Mouse (Mus musculus) cerebellum, adult 11-12 months (tissue): Measurements from ENCODE around the gene Rdh16f1.
"Not testable (repeated sequence)": the region's sequence is repeated elsewhere in the genome, so short reads cannot be mapped to it uniquely, and the experiment has no call there.

Experiments
- DNase-seq: peaks from one replicate; pipeline ENCODE4 v3.0.0; 2022

Rdh16f1 gene

DNA sequence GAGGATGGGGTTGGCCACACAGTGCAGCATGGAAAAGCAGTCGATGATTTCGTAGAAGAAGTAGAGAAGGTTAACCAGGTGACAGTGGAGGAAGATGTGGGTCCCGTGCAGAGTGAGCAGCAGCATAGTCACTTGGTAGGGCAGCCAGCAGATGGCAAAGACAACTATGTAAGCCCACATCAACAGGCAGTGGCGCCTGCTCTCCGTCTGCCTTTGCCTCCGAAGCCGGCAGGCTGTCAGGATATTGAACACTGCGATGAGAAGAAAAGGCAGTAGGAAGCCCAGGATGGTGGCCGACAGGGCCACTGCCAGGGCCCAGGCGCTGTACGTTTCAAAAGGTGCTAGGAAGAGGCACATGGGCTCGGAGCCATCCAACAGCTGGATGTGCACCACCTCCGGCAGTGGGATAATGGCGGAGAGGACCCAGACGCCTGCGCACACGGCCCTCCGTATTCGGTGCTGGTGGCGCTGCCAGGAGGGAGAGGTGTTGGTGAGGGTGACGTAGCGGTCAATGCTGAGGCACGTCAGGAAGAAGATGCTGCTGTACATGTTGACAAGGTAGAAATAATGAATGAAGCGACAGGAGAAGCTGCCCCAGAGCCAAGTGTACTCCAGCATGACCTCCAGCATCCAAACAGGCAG lies 9.3 kb upstream of the Rdh16f1 start:
- DNase-seq, result no peak

DNA sequence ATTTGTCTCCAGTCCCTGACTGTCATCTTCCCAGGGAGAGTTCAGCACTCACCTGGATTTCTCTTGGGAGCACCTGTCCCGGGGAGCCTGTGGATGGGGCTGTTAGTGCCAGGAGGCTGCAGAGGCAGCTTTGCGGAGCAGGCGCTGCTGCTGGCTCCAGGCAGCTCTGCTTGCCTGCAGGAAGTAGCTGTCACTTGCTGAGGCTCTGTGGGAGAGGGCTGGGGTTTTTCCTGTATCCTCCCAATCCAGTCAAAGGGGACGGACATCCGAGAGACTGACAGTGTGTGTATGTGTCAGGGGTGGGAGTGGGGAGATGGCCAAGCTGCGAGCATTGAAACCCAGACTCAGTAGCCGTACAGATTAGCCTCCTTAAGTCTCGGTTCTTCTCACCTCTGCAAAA lies 8.0 kb upstream of the Rdh16f1 start, which contains the start of gene Gpr182:
Gpr182 (minus strand) TSS at position 185 of the 400 bp plus-strand sequence.
- DNase-seq, result no peak

DNA sequence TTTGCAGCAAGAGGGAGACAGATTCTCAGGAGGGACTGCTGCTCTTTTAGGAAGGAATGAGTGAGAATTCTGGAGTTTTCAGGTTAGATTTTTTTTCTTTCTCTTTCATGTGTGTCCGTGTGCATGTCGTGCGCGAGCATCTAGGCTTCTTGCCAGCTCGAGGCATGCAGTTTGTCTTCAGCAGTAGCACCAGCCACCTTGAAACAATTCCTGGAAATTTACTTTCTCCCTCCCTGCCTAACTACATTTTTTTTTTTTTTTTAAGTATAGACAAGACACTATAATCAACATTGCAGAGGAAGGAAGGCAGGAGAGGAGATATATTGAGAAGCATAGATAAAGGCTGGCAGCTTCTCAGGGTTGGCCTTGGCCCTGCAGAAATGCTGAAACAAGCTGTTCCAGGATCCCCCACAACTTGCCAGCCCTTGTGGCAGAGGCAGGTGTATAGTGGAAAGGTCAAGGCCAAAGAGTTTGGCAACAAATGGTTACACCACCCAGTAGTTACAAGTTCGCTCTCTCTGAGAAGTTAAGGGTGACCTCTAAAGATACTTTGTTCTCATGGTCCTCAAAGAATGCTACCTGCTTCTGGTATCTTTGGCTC lies 4.9 kb upstream of the Rdh16f1 start:
- DNase-seq, result no peak

DNA sequence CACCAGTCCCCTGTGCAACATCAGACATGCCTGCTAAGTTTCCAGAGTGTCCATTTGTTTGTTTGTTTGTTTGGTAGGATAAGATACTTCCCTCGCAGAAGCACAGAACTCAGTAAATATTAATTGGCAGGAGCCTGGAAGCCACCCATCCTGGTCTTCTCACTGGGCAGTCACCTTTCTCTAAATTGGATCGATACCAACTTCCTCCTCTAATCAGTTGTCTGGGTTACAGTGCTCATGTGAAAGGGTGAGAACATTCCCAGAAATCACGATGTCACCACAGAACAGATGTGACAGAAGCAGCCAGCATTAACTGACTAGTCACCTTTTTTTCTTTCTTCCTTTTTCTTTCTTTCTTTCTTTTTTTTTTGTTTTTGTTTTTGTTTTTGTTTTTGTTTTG lies 4.3 kb upstream of the Rdh16f1 start:
- no peak for DNase-seq

DNA sequence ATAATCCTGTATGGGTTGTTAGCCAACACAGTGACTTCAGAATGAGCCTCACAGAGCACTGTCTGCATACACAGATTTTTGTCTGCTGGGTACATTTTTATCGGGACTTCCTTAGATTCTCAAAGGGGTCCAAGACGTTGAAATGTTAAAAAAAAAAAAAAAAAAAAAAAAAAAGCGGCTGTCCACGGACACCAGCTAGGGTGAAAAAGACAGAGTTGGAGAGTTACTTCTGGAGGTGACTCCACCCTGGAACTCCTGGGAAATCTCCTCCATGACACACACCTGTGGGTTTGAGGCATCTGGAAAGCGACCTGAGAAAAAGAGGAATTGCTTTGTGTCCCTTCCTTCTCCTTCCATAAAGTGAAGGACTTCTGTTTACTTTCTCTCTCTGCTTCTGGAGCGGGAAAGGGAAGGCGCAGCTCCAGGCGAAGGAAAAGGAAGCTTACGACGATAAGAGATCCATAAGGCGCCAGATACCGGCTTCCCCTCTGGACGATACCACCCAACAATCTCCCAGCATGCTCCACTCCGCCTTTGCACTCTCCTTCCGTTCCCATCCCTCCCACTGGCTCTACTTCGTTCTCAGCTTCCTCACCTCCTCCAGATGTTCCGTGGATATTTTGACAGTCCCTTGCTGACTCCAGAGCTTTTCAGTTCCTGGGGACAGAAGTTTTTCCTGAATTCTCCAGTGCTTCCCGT lies 3.7 kb upstream of the Rdh16f1 start:
- DNase-seq, result no peak

DNA sequence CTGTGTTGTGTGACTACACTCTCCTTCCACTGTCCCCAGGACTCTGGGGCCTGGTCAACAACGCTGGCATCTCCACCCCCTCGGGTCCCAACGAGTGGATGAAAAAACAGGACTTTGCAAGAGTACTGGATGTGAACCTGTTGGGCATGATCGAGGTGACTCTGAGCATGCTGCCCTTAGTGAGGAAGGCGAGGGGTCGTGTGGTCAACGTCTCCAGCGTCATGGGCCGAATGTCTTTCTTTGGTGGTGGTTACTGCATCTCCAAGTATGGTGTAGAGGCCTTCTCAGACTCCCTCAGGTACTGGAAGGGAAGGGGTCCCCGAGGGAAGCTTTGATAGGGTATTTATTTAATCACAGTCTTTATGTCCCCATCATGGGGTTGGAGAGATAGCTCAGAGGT lies 3.3 kb downstream of the Rdh16f1 start:
- not testable (repeated sequence) for DNase-seq

DNA sequence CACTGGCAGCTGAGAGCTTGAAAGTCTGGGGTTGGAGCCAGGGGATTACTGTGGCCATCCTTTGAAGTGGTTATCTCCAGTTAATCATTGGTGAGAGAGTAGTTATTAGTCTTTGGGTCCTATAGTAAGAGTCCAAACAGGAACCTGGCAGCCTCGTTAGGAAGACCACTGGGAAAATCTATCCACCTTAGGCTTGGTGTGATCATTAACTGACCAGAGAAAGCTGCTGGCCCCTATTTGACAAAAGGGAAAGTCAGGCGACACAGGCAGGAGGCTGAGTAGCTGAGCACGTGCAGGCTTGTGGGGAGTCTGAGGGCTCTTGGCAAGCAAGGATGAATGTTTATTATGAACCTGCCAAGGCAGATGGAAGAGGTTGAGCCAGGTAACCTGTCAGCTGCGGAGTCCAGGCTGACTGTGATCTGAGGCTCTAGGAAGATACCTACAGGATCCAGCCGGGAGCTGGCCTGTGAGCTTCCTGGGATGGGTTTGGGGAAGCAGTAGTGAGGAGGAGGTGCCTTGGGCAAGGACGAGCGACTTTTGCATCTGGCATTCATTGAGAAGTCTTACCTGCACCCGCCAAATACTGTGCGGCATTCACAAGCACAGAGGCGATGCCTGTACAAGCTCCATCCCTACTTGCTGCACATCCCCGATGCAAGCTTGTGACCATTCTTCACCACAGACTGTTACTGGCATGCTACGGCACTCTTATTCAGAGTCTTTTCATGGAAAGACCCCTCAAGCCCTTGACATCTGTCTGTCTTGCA lies 4.5 kb downstream of the Rdh16f1 start:
- DNase-seq, result peak; percentile 40

DNA sequence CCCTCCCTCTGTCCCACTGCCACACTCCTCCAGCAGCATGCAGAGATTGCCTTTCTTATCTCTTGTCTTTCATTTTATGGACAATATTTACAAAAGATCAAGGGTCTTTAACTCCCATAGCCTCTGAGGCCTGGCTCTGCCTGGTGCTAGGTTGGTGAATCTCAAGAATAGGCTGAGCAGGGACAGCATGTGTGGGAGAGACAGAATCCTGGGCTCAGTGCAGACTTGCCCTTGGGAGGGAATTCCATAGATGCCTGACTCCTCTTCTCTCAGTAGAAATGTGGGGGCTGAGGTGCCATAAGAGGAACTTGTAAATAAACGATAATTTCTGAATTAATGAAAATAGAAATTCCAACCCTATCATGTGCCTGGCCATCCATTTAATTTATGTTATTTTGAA lies 7.0 kb downstream of the Rdh16f1 start:
- DNase-seq, result no peak

DNA sequence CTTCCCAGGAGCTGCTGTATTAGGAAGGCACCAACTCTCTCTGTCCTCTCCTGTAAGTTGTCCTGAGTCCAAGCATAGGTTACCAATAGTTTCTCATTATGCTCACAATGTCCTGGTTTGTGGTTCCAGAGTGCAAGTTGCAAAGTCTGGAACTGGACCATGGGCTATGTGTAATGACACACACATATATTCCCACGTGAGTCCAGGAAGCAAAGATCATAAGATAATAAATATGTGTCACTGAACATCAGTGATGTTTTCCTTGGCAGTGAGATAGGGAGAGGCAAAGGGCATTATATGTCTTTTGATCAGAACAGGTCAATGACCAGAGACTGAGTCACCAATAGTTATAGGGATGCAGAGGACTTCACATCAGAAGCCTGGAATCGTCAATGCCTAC lies 16.4 kb downstream of the Rdh16f1 start, which contains the start of gene Rdh9:
Rdh9 (plus strand) TSS at position 376 of the 400 bp plus-strand sequence.
- no peak for DNase-seq

DNA sequence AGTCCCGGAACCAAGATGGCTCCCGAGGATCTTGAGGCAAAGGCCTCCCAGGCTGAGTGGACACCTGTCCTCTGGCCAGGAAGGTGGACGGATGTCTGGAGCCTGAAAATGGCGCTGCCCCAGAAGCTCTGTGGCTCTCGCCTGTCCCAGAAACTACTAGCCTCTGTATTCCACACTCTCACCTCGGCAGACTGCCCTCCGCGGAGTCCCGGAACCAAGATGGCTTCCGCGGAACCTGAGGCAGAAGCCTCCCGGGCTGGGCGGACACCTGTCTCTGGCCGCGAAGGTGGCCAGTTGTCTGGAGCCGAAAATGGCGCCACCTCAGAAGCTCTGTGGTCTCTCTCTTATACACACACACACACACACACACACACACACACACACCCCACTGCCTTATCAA lies 22.7 kb downstream of the Rdh16f1 start:
- DNase-seq, result not testable (repeated sequence)

DNA sequence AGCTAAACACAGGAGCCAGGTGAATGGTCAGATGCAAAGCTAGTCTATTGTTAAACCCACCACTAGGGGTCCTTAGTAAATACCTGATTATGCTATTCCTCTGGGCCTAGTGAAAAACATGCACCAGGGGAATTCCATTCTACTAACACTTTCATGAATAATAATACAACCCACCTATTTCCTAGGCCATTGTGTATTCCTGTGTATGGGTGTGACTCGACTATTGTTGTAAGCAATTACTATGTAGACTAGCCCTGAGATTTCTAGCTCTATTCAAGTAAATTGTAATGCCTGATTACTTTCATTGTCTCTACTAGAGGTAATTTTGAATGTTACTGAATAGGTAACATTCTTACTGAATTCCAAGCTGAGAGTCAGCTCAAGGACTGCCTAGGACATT lies 25.8 kb downstream of the Rdh16f1 start:
- not testable (repeated sequence) for DNase-seq

DNA sequence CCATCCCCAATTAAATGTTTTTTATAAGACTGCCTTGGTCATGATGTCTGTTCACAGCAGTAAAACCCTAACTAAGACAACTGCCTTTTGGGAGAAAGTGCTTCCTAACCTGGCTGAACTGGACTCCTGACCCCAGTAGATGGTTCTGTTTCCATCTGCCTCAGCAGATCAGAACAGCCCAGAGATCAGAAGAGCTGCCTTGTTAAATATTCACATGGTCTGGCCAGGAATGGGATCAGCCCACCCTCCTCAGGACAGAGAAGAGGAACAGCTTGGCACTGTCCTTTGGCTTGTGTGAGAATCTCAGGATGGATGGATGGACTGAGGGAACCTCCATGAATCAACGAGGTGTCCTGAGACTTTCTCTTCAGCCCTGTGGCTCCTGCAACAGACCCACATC lies 39.7 kb downstream of the Rdh16f1 start:
- no peak for DNase-seq

DNA sequence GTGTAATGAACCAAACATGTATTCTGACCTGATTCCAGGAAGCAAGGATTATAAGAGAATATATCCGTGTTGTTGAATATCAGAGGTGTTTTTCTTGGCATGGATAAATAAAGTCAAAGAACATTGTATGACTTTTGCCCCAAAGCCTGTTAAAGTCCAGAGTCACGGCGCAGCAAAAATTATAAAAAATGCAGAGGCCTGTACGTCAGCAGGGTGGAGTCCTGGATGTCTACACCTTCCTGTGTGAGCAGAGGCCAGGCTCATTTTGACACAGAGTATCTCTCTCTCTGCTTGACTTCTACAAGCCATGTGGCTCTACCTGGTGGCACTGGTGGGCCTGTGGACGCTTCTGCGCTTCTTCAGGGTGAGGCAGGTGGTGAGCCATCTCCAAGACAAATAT lies 41.3 kb downstream of the Rdh16f1 start, which contains the start of gene Rdh16:
Rdh16 (plus strand) TSS at position 262 of the 400 bp plus-strand sequence.
- DNase-seq, result no peak

DNA sequence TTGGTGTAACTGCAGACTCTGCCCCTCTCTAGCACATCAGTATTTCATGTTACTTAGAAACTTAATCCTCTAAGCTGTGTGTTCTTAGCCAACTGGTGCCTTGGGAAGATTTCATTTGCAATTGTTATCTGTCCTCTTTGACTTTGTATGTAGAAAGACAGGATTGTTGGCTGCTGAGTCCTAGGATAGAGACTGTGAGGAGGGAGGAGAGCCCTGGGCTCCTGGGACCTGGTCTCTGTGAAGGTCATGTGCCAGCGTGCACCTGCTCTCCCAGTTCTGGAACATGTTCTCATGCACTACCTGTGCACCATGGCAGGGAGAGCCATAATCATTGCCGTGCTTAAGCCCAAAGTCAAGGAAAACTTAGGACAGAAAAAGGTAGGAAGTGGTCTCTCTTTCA lies 42.0 kb downstream of the Rdh16f1 start:
- no peak for DNase-seq

DNA sequence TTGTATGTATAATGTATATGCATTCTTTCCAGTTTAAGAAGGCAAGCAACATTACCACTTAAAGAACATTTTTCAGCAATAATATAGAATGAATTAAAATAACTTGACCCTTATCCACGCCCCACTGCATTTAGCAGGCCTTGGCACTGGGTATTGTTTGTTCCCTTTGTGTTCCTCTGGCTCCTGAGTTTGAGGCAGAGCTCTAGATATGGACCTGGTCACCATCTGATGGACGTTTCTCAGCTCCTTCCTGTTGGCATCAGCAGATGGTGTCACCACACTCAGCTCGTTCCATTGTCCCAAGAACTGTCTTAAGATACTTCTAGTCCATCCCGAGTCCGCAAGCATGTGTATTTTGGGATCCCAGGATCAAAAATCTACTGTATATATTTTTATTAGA lies 42.6 kb downstream of the Rdh16f1 start:
- DNase-seq, result no peak

DNA sequence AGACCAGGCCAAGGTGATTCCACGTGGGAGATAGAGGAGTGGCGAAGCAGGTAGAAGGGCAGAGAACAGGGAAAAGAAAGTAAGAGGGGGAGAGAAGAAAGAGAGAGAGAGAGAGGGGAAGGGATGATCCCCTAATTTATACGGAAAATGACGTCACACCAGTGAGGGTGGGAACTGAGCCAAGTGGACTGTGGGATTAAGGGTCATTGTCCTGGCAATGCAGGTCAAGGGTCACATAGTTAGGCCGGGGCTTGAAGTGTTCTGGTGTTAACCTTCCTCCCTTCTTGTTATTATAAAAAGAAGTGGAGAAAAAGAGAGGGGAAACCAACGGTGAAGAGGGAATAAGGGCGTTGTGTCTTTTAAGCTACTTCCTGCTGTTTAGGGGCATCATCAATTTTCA lies 44.8 kb downstream of the Rdh16f1 start:
- DNase-seq, result no peak

DNA sequence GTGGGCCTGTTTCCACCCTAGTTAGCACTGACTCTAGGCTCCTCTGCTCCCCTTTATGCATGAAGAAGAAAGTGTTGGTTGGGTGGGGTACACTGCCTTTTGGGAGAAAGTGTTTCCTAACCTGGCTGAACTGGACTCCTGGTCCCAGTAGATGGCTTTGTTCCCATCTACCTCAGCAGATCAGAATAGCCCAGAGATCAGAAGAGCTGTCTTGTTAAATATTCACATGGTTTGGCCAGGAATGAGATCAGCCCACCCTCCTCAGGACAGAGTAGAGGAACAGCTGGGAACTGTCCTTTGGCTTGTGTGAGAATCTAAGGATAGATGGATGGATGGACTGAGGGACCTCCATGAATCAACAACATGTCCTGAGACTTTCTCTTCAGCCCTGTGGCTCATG lies 56.3 kb downstream of the Rdh16f1 start:
- DNase-seq, result no peak

DNA sequence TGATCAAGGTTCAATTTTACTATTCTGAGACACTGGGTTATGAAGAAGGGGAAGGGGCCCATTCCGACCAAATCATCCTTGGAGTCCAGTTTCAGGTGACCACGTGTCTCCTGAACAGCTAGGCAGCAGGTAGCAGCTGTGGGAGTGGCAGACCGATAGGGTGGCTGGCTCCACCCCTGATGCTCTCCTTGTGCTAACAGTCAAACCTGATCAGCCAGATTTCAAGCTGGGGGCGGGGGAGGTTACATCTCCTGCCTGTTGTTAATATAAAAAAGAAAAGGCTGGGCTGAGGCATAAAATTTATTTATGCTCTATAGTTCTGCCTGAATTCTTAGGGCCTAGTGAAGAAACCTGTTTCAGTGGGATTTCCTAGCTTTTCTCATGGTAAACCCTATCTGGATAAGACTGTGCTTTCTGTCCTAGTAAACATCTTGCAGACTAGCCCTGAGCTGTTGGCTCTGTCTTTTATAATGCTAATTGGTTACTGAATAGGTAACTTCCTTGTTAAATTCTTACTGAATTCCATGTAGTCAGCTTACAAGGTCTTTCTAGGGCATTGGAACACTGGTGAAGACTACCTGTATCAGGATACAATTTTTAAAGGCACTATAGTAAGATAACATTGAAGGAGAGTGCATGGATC lies 57.8 kb downstream of the Rdh16f1 start:
- not testable (repeated sequence) for DNase-seq

DNA sequence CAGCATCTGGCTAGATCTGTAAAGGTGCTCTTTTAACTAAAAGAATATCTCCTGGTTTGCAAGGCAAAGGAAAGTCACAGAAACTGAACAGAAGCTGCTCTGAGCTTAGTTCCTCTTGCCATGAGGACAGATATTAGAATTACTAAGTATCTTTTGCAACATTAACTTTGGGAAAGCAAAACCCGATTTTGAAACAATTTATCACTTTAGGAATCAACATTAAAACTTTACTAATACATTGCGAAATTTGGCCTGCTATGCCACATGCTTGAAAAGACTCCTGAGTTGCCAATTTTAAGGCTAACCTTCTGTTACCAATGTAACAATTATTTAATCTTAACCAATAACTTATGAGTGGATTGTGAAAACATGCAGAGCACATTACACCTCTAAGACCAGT lies 62.2 kb downstream of the Rdh16f1 start:
- not testable (repeated sequence) for DNase-seq

DNA sequence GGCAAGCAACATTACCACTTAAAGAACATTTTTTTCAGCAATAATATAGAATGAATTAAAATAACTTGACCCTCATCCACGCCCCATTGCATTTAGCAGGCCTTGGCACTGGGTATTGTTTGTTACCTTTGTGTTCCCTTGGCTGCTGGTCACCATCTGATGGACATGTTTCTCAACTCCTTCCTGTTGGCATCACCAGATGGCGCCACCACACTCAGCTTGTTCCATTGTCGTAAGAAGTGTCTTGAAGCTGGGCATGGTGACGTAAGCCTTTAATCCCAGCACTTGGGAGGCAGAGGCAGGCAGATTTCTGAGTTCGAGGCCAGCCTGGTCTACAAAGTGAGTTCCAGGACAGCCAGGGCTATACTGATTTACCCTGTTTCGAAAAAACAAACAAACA lies 65.8 kb downstream of the Rdh16f1 start:
- no peak for DNase-seq

DNA sequence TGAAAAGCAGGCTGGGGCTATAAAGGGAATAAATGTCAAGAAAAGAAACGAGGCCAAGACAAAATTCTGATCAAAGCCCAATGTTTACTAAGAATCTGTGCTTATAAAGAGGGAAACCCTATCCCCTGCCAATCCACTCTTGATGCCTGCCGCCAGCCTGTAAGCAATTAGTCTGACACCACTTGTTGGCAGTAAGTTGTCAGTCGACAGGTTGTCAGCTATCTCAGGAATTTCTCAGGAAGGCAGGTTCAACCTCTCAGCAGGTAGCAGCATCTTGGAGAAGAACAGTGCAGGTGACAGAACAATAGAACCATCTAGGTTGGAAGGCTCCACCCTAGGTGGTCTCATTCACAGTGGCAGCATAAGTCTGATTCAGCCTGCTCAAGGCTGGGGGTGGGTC lies 69.5 kb downstream of the Rdh16f1 start:
- peak; percentile 11 for DNase-seq

DNA sequence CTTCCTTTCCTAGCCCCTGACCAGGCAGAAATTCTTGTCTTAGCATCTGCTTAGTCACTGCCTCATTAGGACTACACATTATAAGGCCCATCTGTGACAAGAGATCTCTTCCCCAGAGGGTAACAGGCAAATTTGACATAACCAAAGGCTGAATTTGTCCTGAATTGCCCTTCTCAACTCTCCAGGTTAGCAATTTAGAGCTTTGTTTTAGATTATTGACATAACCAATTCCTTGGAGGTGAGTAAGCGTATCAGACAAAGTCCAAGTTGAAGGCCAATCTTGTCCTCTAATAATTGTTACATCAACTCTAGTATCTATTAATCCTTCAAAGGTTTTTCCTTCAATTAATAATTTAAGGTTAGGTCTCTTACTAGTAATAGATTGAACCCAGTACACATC lies 74.6 kb downstream of the Rdh16f1 start:
- DNase-seq, result not testable (repeated sequence)

DNA sequence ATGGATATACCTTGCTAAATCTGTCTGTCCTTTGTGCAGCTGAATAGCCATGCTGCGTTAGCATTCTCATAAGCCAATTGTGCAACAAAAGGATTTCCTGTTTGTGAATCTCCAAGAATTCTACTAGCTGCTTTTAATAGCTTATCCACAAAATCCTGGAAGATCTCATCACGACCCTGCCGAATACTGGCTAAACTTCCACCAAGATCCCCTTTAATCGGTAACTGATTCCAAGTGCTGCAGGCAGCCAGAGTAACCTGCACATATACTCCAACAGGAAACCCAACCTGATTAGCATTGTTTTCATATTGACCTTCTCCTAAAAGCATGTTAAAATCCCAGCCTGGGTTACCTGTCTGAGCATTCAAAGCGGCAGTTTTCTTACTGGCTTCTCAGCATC lies 75.7 kb downstream of the Rdh16f1 start:
- DNase-seq, result no peak
